Mouse (Mus musculus): ENCODE measurements around the gene Pmp22. TPM values are rescaled to one million over a fixed set of nuclear protein-coding genes. Genes with fewer than 3 reads are reported as not detected.
A peak's percentile ranks its signal among the peaks of the same experiment; 100 is the strongest.

Gene Pmp22
- total RNA-seq, 2 experiments from 2014 or later: 37.4 to 40.8 TPM

GRCm38 (mm10) chr11:63126976-63127375 is 1.8 kb upstream of the Pmp22 start:
- DNase-seq: no peak

- DNase-seq: no peak
Measured at GRCm38 (mm10) chr11:63127513-63127912, 1.3 kb upstream of the Pmp22 start.

- DNase-seq: peak; percentile 79 to 81
Measured at GRCm38 (mm10) chr11:63129375-63129774, 593 bp downstream of the Pmp22 start.

- peak; percentile 44 to 59 for DNase-seq
Measured at GRCm38 (mm10) chr11:63129840-63130239, 1.1 kb downstream of the Pmp22 start.

- peak; percentile 92 for DNase-seq
Measured at GRCm38 (mm10) chr11:63130497-63130896, 1.7 kb downstream of the Pmp22 start.

GRCm38 (mm10) chr11:63131001-63131692 is 2.4 kb downstream of the Pmp22 start:
- DNase-seq: peak; percentile 87 to 91

GRCm38 (mm10) chr11:63131693-63132040 is 2.9 kb downstream of the Pmp22 start:
- peak in 1 of 2 experiments; percentile 25 for DNase-seq

GRCm38 (mm10) chr11:63132151-63132500 is 3.3 kb downstream of the Pmp22 start:
- DNase-seq: peak in 1 of 2 experiments; percentile 20

GRCm38 (mm10) chr11:63132501-63133435 is 4.0 kb downstream of the Pmp22 start:
- peak; percentile 88 to 92 for DNase-seq

- no peak for DNase-seq
Measured at GRCm38 (mm10) chr11:63134021-63134420, 5.2 kb downstream of the Pmp22 start.

GRCm38 (mm10) chr11:63134742-63135482 is 6.1 kb downstream of the Pmp22 start:
- DNase-seq: peak; percentile 30 to 46

- DNase-seq: peak; percentile 94 to 99
Measured at GRCm38 (mm10) chr11:63135622-63136021, 6.8 kb downstream of the Pmp22 start.

GRCm38 (mm10) chr11:63136205-63136604 is 7.4 kb downstream of the Pmp22 start:
- DNase-seq: peak; percentile 85 to 91

GRCm38 (mm10) chr11:63136836-63137416 is 8.1 kb downstream of the Pmp22 start:
- no peak for DNase-seq

GRCm38 (mm10) chr11:63138739-63139138 is 10.0 kb downstream of the Pmp22 start:
- DNase-seq: peak in 1 of 2 experiments; percentile 30

- DNase-seq: no peak
Measured at GRCm38 (mm10) chr11:63142311-63142710, 13.5 kb downstream of the Pmp22 start.

- no peak for DNase-seq
Measured at GRCm38 (mm10) chr11:63142816-63143215, 14.0 kb downstream of the Pmp22 start.

GRCm38 (mm10) chr11:63143486-63143885 is 14.7 kb downstream of the Pmp22 start:
- peak; percentile 58 to 71 for DNase-seq

GRCm38 (mm10) chr11:63146601-63147000 is 17.8 kb downstream of the Pmp22 start:
- no peak for DNase-seq

GRCm38 (mm10) chr11:63148276-63148675 is 19.5 kb downstream of the Pmp22 start:
- DNase-seq: no peak

- no peak for DNase-seq
Measured at GRCm38 (mm10) chr11:63151857-63152256, 23.1 kb downstream of the Pmp22 start.

- DNase-seq: no peak
Measured at GRCm38 (mm10) chr11:63157117-63157516, 28.3 kb downstream of the Pmp22 start.
